Mouse (Mus musculus): ENCODE results near the gene Kmo. TPM values are rescaled to one million over a fixed set of nuclear protein-coding genes. Genes with fewer than 3 reads are reported as not detected.
A peak's percentile ranks its signal among the peaks of the same experiment; 100 is the strongest.

Gene Kmo
- polyA plus RNA-seq, 1 experiment from 2014 or later: 0.16 TPM

DNA sequence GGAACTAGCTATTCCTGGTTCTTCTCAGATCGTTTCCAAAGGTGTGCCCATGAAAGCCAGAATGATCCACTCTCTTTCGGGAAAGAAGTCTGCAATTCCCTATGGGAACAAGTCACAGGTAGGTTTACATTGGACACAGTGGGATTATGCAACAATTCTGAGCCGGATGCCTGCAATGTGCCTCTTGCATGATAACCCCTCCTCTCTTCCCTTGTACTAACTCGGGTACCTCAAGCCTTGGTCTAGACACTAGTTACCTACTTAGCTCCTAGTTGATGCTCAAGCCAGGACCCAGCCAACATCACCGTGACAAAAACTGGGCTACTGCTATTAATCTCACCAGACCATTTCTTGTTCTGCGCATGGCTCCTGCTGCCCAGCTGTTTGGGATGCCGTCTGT, 18.9 kb downstream of the Kmo start:
- Histone ChIP-seq H3K4me1 (ENCODE audit: control insufficient read depth, insufficient read depth, low read length) (no peaks in the 10 kb centered on the region), H3K9me3 (ENCODE audit: control insufficient read depth, low read length) (no peaks in the 10 kb centered on the region), H3K36me3 (ENCODE audit: control insufficient read depth, insufficient read depth, low read length) (no peaks in the 10 kb centered on the region), H3K4me2 (ENCODE audit: low read depth, severe bottlenecking) (no peak overlapping the region), H3K27me3 (ENCODE audit: control insufficient read depth, insufficient read depth, low read length) (no peaks in the 10 kb centered on the region), H3K4me3 (ENCODE audit: low read depth, low read length) (no peak overlapping the region), H3K9ac (ENCODE audit: low read length) (no peak overlapping the region), H3K27ac (replicated peaks; ENCODE audit: low read depth, low read length) (no peak overlapping the region)
- ATAC-seq (ENCODE audit: insufficient number of reproducible peaks, low FRiP score, low TSS enrichment, low read depth): no peak
- no peak for DNase-seq (ENCODE audit: low spot score)
- 89% methylated on average over 7 of the region's 7 CpGs for WGBS

DNA sequence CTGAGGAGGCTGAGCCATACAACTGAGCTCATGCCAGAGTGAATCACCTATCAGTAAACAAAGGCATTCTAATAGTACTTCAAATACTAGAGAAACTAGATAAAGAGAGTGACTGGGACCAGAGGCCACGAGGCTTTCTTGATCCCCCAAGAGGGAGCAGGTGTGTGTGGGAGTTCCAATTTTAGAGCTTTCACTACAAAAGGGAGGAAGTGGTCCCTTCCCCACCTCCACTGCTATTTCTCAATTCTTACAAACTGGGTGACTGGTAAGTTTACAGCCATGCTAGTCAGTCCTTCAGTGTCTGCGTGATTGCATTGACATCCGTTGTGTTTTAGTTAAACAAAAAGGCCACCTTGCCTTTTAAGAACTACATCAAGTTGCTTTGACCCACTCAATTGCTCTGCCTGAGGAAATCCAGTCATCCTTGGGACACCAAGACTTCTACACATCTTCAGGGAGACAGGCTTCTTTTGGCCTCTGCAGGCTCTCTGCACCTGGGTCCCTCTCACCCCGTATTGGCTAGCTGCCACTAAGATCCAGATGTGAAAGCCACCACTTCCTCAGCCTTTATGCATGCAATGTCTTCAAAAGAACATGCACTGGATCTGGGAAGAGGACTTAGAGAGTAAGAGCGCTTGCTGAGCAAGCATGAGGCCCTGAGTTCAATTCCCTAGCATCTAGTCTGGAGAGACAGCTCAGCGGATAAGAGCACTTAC, 20.4 kb downstream of the Kmo start:
- Histone ChIP-seq H3K4me3 (ENCODE audit: low read depth, low read length) (no peak overlapping the region), H3K36me3 (ENCODE audit: control insufficient read depth, insufficient read depth, low read length) (no peaks in the 10 kb centered on the region), H3K4me2 (ENCODE audit: low read depth, severe bottlenecking) (no peak overlapping the region), H3K9ac (ENCODE audit: low read length) (no peak overlapping the region), H3K4me1 (ENCODE audit: control insufficient read depth, insufficient read depth, low read length) (no peaks in the 10 kb centered on the region), H3K9me3 (ENCODE audit: control insufficient read depth, low read length) (no peaks in the 10 kb centered on the region), H3K27me3 (ENCODE audit: control insufficient read depth, insufficient read depth, low read length) (no peaks in the 10 kb centered on the region), H3K27ac (replicated peaks; ENCODE audit: low read depth, low read length) (no peak overlapping the region)
- WGBS: 83% methylated on average over 6 of the region's 6 CpGs
- DNase-seq (ENCODE audit: low spot score): no peak
- ATAC-seq (ENCODE audit: insufficient number of reproducible peaks, low FRiP score, low TSS enrichment, low read depth): no peak

DNA sequence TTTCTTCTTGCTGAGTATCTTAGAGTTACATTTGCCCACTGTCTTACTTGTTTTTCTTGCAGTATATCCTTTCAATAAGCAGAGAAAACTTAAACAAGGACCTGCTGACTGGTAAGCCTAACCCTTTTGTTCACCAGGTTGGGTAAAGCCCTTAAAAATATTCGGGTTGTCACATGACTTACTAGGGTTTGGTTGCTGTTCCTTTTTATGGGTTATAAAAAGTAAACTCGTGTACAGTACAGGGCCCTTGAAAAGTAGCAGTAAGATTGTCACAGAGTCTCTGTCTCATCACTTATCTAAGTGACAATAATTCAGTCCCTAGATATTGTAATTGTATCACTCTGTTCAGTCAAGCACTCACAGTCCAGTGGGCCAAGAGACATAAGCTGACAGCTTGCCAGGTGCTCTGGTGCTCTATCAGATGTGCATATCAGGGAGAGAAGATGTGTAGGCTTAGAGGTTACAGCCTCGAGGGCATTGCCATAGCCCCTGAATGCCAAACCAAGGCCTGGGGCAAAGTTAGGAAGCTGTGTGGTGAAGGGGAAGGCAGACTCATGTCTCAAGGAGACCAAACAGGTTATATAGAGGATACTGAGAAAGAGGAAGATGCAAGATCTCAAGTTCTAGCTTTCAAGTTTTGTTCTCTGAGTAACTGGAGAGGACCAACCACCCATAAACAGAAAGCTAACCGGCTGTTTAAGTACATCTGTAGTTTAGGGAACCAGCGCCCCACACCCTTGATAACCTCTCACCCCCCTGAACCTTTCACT, 23.5 kb downstream of the Kmo start:
- Histone ChIP-seq H3K27ac (replicated peaks; ENCODE audit: low read depth, low read length) (no peak overlapping the region), H3K4me1 (ENCODE audit: control insufficient read depth, insufficient read depth, low read length) (no peaks in the 10 kb centered on the region), H3K9me3 (ENCODE audit: control insufficient read depth, low read length) (no peaks in the 10 kb centered on the region), H3K9ac (ENCODE audit: low read length) (no peak overlapping the region), H3K36me3 (ENCODE audit: control insufficient read depth, insufficient read depth, low read length) (no peaks in the 10 kb centered on the region), H3K4me2 (ENCODE audit: low read depth, severe bottlenecking) (no peak overlapping the region), H3K27me3 (ENCODE audit: control insufficient read depth, insufficient read depth, low read length) (no peaks in the 10 kb centered on the region), H3K4me3 (ENCODE audit: low read depth, low read length) (no peak overlapping the region)
- no peak for DNase-seq (ENCODE audit: low spot score)
- 78% methylated on average over 5 of the region's 5 CpGs for WGBS
- ATAC-seq (ENCODE audit: insufficient number of reproducible peaks, low FRiP score, low TSS enrichment, low read depth): no peak

DNA sequence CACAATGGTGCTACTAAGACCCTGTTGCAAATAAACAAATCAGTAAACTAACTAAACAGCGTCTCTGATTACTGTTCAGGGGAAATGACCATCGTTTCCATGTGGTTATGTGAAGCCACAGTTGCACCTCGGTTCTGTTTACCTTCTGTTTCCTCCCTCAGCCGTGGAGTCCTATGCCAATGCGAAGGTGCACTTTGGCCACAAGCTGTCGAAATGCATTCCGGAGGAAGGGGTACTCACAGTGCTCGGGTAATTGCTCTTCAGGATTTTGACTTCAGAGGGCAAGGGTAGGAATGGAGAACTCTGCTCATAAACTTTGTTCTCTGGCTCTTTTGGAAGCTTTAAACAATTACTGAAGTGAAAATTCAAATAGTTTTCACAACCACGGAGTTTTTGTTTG, 26.8 kb downstream of the Kmo start:
- H3K27me3 ChIP-seq (ENCODE audit: control insufficient read depth, insufficient read depth, low read length): no peaks in the 10 kb centered on the region
- H3K9me3 ChIP-seq (ENCODE audit: control insufficient read depth, low read length): no peaks in the 10 kb centered on the region
- H3K4me1 ChIP-seq (ENCODE audit: control insufficient read depth, insufficient read depth, low read length): no peaks in the 10 kb centered on the region
- H3K27ac ChIP-seq (replicated peaks; ENCODE audit: low read depth, low read length): no peak overlapping the region
- H3K4me3 ChIP-seq (ENCODE audit: low read depth, low read length): no peak overlapping the region
- H3K36me3 ChIP-seq (ENCODE audit: control insufficient read depth, insufficient read depth, low read length): no peaks in the 10 kb centered on the region
- H3K4me2 ChIP-seq (ENCODE audit: low read depth, severe bottlenecking): no peak overlapping the region
- H3K9ac ChIP-seq (ENCODE audit: low read length): no peak overlapping the region
- ATAC-seq (ENCODE audit: insufficient number of reproducible peaks, low FRiP score, low TSS enrichment, low read depth) (no peak), DNase-seq (ENCODE audit: low spot score) (no peak)
- 53% methylated on average over 9 of the region's 9 CpGs for WGBS

DNA sequence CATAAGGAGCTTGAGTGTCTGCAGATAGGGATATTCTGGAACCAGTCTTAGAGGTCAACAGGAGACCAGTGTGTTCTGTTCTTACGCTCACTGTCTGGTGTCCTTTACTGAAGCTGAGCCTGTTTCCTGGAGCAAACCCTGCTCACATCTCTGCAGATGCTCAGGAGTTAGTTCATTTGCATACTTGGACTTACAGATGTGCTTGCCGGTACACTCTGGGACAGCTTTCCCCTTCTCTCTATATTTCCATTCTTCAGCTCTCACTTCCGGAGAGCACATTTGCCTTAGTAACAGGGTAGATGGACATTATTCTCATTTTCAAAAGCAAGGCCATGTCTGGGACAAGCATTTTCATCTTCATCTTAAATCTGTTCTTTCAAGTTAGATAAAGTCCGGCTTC, 28.4 kb downstream of the Kmo start:
- H3K36me3 ChIP-seq (ENCODE audit: control insufficient read depth, insufficient read depth, low read length): no peaks in the 10 kb centered on the region
- no peak overlapping the region for H3K9ac ChIP-seq (ENCODE audit: low read length)
- 95% methylated on average over 4 of the region's 4 CpGs for WGBS
- H3K4me3 ChIP-seq (ENCODE audit: low read depth, low read length): no peak overlapping the region
- DNase-seq (ENCODE audit: low spot score): no peak
- no peaks in the 10 kb centered on the region for H3K4me1 ChIP-seq (ENCODE audit: control insufficient read depth, insufficient read depth, low read length)
- no peaks in the 10 kb centered on the region for H3K27me3 ChIP-seq (ENCODE audit: control insufficient read depth, insufficient read depth, low read length)
- no peak overlapping the region for H3K27ac ChIP-seq (replicated peaks; ENCODE audit: low read depth, low read length)
- ATAC-seq (ENCODE audit: insufficient number of reproducible peaks, low FRiP score, low TSS enrichment, low read depth): no peak
- no peaks in the 10 kb centered on the region for H3K9me3 ChIP-seq (ENCODE audit: control insufficient read depth, low read length)
- no peak overlapping the region for H3K4me2 ChIP-seq (ENCODE audit: low read depth, severe bottlenecking)

DNA sequence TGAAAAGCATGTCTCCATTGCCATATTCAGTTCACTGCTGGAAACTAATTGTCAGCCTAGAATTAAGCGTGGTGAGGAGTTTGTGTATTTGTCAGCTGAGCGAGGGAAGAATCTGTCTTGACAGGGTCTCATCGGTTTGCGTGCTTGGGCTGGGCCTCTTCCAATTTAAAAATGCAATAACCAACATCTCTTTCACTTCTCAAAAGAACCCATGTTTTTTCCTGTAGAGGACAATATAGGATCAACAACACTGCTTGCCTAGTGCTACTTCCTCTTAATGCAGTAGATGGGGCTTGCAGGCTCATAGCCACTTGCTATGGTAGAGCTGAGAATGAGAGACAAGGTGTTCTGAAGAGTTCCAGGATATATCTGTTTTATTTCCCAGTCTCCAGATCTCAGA, 39.7 kb downstream of the Kmo start:
- DNase-seq (ENCODE audit: low spot score) (no peak), ATAC-seq (ENCODE audit: insufficient number of reproducible peaks, low FRiP score, low TSS enrichment, low read depth) (no peak)
- H3K4me2 ChIP-seq (ENCODE audit: low read depth, severe bottlenecking): no peak overlapping the region
- H3K36me3 ChIP-seq (ENCODE audit: control insufficient read depth, insufficient read depth, low read length): no peaks in the 10 kb centered on the region
- H3K27ac ChIP-seq (replicated peaks; ENCODE audit: low read depth, low read length): no peak overlapping the region
- no peaks in the 10 kb centered on the region for H3K27me3 ChIP-seq (ENCODE audit: control insufficient read depth, insufficient read depth, low read length)
- no peaks in the 10 kb centered on the region for H3K4me1 ChIP-seq (ENCODE audit: control insufficient read depth, insufficient read depth, low read length)
- WGBS: 93% methylated on average over 4 of the region's 4 CpGs
- H3K4me3 ChIP-seq (ENCODE audit: low read depth, low read length): no peak overlapping the region
- H3K9me3 ChIP-seq (ENCODE audit: control insufficient read depth, low read length): no peaks in the 10 kb centered on the region
- no peak overlapping the region for H3K9ac ChIP-seq (ENCODE audit: low read length)

DNA sequence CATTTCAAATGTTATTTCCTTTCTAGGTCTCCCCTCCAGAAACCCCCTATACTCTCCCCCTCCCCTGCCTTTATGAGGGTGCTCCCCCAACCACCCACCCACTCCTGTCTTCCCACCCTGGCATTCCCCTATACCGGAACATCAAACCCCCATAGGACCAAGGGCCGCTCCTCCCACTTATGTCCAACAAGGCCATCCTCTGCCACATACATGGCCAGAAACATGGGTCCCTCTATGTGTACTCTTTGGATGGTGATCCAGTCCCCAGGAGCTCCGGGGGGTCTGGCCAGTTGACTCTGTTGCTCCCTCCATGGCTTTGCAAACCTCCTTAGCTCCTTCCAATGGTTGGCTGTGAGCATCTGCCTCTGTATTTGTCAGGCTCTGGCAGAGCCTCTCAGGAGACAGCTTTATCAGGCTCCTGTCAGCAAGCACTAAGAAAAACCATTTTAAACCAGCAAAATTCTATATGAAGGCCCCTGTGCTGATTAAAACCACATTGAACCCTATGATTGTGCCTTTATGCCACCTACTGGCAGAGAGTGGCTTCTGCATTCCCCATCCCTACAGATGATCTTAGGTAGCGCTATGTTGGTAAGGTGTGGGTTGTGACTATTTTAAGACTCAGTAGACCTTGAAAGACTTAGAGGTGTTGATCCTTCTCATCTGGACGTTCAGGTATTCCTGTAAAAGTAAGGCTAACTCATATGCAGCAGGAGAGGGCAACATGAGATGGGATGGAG, 48.7 kb downstream of the Kmo start:
- no peak for DNase-seq (ENCODE audit: low spot score)

DNA sequence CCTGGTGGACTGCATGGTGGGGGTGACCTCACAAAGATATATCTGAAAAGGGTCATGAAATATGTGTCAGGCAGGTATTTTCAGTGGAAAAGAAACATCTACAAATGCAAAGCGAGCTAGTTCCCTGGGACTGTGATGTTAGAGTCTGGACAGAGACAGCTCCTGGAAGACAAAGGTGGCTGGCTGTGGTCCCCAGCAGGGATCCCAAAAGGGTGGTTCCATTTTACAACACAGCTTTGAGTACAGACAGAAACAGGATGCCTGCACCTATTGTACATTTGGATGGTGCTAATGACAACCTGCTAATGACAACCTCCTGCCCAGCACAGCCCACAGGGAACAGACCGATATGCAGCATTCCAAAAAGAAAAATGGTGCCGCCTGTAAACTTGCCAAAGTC, 49.3 kb downstream of the Kmo start:
- Histone ChIP-seq H3K4me2 (ENCODE audit: low read depth, severe bottlenecking) (no peak overlapping the region), H3K27me3 (ENCODE audit: control insufficient read depth, insufficient read depth, low read length) (no peaks in the 10 kb centered on the region), H3K4me3 (ENCODE audit: low read depth, low read length) (no peak overlapping the region), H3K9ac (ENCODE audit: low read length) (no peak overlapping the region), H3K27ac (replicated peaks; ENCODE audit: low read depth, low read length) (no peak overlapping the region), H3K9me3 (ENCODE audit: control insufficient read depth, low read length) (no peaks in the 10 kb centered on the region), H3K36me3 (ENCODE audit: control insufficient read depth, insufficient read depth, low read length) (no peaks in the 10 kb centered on the region), H3K4me1 (ENCODE audit: control insufficient read depth, insufficient read depth, low read length) (no peaks in the 10 kb centered on the region)
- DNase-seq (ENCODE audit: low spot score): no peak
- 90% methylated on average over 3 of the region's 3 CpGs for WGBS
- no peak for ATAC-seq (ENCODE audit: insufficient number of reproducible peaks, low FRiP score, low TSS enrichment, low read depth)

More for the DNA sequence above, 48.7 kb downstream of the Kmo start:
- H3K36me3 ChIP-seq (ENCODE audit: control insufficient read depth, insufficient read depth, low read length): no peaks in the 10 kb centered on the region
- H3K9ac ChIP-seq (ENCODE audit: low read length): no peak overlapping the region
- no peak overlapping the region for H3K4me2 ChIP-seq (ENCODE audit: low read depth, severe bottlenecking)
- WGBS: 79% methylated on average over 5 of the region's 5 CpGs
- H3K4me3 ChIP-seq (ENCODE audit: low read depth, low read length): no peak overlapping the region
- H3K4me1 ChIP-seq (ENCODE audit: control insufficient read depth, insufficient read depth, low read length): no peaks in the 10 kb centered on the region
- no peak overlapping the region for H3K27ac ChIP-seq (replicated peaks; ENCODE audit: low read depth, low read length)
- H3K27me3 ChIP-seq (ENCODE audit: control insufficient read depth, insufficient read depth, low read length): no peaks in the 10 kb centered on the region
- ATAC-seq (ENCODE audit: insufficient number of reproducible peaks, low FRiP score, low TSS enrichment, low read depth): 0 out of 2 replicates have a peak, but pooled peaks have one; percentile 29
- no peaks in the 10 kb centered on the region for H3K9me3 ChIP-seq (ENCODE audit: control insufficient read depth, low read length)
